Mouse (Mus musculus) layer of hippocampus, postnatal 14 days (tissue): ENCODE measurements around the gene Gdap1l1. TPM values are rescaled to one million over a fixed set of nuclear protein-coding genes. Genes with fewer than 3 reads are reported as not detected.
A peak's percentile ranks its signal among the peaks of the same experiment; 100 is the strongest.
"Not testable (repeated sequence)": the region's sequence is repeated elsewhere in the genome, so short reads cannot be mapped to it uniquely, and the experiment has no call there.

Source experiments
- DNase-seq, 2 experiments: peaks; one replicate each; pipeline ENCODE4 v3.0.0; 2021 to 2022; ENCODE audit warnings: low spot score in 2 of 2, mixed read lengths in 1 of 2
- long read RNA-seq, 2 experiments: library from polyadenylated mRNA; stranded (forward); transcript quantifications; one replicate each; pipeline ENCODE4 v2.0.0; 2021
- total RNA-seq, 2 experiments: library from RNA; stranded (reverse); gene quantifications; 2 replicates each; pipeline ENCODE4 v1.2.3; 2021

The Gdap1l1 gene
- total RNA-seq = 10 to 100 TPM; 76.6 to 80.3 TPM
- long read RNA-seq, experiment 1, transcript Gdap1l1-202 (7 exons, 2,475 nt) = minor isoform, 30 of 100 reads
- long read RNA-seq, experiment 1, transcript Gdap1l1-201 (6 exons, 2,220 nt) = major isoform, 34 of 100 reads
- long read RNA-seq, experiment 1, partial matches to known transcripts = 29 of 100 reads
- long read RNA-seq, experiment 1, other reads (novel, unspliced or antisense) = 7 of 100 reads
- long read RNA-seq, experiment 2, transcript Gdap1l1-201 (6 exons, 2,220 nt) = major isoform, 53 of 142 reads
- long read RNA-seq, experiment 2, transcript Gdap1l1-202 (7 exons, 2,475 nt) = minor isoform, 38 of 142 reads
- long read RNA-seq, experiment 2, partial matches to known transcripts = 42 of 142 reads
- long read RNA-seq, experiment 2, other reads (novel, unspliced or antisense) = 9 of 142 reads

GRCm38 (mm10) chr2:163438246-163438618, at the start of gene Gdap1l1:
Gene Gdap1l1 (plus strand): TSS chr2:163438476.
- DNase-seq = peak; percentile 70 to 73

DNA sequence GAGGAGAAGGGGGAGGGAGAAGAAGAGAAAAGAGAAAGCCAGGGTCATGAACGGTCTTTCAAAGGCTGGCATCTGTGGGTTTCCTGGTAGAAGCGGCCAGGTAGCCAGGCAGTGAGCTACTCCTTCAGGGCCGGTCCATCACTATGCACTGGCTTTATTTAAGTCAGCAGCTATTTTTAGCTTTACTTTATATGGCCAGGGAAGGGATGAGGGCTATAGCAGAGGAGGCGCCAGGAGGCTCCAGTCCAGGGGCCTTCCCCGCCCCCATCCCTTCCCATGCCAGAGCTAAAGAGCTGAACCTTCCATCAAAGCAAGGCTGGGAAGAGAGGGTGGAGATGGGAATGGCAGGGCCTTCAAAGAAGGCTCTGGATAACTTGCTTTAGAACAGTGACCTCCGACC, 45.8 kb upstream of the Gdap1l1 start:
- no peak for DNase-seq

DNA sequence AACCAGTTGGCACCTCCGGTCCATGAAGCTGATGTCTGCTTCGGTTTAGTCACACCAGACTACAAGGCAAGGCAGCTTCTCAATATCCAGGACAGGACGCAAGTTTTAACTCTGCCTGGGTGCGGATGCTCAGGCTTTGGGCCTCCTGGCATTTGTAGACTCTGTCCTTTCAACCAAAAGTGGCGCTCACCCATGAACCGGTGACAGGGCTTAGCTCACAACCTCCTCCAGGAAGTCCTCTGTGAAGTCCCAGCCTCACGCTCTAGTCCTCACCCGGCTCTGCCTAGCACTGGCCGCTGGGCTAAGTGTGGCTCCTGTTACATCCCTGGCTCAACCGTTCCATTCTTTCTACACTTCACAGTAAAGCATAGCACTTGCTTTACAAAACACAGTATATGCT, 45.0 kb upstream of the Gdap1l1 start:
- DNase-seq = no peak

GRCm38 (mm10) chr2:163393976-163394375, 44.3 kb upstream of the Gdap1l1 start:
- no peak for DNase-seq

- DNase-seq = no peak
These were observed 43.3 kb upstream of the Gdap1l1 start for GRCm38 (mm10) chr2:163394977-163395376.

- DNase-seq = no peak
These were observed 41.2 kb upstream of the Gdap1l1 start for GRCm38 (mm10) chr2:163397071-163397470.

GRCm38 (mm10) chr2:163397905-163398304, 40.4 kb upstream of the Gdap1l1 start, which contains the start of gene Jph2:
Gene Jph2 (minus strand): TSS chr2:163397993.
- no peak for DNase-seq

DNA sequence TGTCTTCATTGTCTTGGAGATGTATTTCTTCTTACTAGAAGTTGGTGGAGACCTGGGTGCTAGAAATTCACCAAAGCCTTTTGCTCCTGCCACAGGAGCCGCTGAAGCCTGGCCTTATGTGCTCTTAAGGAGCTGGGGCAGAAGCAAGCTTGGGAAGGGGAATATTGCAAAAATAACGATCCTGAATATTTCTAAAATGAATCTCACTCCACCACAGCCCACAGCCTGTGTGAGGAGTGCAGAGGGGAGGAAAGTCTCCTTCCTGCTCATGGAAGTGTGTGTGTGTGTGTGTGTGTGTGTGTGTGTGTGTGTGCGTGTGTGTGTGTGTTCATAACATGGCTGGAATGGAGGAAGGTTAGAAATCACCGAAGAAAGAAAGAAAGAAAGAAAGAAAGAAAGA, 39.5 kb upstream of the Gdap1l1 start:
- no peak for DNase-seq

- DNase-seq = no peak
These were observed 39.1 kb upstream of the Gdap1l1 start for GRCm38 (mm10) chr2:163399222-163399621.

GRCm38 (mm10) chr2:163401221-163401620, 37.1 kb upstream of the Gdap1l1 start:
- DNase-seq = peak; percentile 87 to 90

DNA sequence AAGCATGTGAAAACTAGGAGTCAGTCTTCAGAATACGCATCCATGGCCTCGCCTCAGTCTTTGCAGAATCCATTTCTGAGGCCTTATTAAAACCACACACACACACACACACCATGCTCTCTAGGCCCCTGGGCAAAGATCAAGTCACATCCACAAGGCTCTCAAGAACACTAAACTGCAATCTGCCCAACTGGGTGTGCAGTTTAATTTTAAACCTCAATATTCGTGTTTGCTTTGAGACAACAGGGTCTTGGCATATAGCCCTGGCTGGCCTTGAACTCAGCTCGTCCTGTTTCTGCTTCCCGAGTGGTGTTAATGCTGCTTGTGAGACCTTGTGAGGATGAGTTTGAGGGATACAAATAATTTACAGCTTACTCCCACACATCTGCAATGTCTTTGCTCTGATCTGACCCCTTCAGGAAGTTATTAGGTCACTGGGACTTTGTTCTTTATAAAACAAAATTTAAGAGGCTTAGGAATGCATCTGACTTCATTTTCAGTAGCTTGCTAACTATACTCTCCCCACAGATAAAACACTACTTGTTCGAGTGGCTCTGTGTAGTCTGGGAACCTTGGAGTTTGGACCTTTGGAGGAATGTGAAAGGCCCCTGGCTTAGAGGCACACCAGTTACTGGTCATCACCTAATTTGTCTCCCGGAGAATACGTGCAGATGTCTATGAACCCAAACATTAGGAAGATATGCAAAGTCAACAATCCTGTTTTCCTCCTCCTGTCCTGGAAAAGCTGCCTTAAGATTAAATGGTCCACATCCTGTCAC, 34.0 kb upstream of the Gdap1l1 start:
- no peak for DNase-seq

DNA sequence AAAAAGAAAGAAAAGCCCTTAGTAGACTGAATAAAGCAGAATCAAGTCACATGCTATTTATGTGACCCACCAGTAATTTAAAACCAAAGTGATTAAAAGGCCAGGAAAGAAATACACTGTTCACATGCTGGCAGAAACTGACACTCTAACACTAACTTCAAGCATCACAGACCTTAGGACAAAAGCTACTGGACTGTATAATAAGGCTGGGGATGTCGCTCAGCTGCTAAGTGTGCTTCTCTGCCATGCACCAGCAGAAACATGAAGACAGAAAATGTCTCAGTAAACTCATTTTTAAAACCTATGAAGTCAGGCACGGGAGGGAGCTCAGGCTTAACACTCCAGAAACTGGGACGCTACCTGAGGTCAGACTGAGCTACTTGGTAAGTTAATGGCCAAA, 28.1 kb upstream of the Gdap1l1 start:
- DNase-seq = no peak

DNA sequence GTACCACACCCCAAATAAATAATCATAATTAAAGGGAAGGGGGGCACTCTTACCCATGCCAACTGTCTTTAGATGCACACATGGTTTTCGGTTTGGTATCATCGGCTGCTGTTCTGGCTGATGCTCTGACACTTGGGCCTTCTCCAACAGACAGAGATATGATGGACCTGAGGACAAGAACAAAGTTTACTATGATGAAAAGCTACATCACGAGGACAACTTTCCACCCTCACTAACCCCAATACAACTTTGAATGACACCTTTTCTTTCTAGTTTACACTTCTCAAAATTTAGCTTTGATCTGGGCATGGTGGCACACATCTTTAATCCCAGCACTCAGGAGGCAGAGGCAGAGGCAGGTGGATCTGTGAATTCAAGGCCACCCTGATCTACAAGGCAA, 26.9 kb upstream of the Gdap1l1 start:
- DNase-seq = not testable (repeated sequence)

- no peak for DNase-seq
These were observed 26.4 kb upstream of the Gdap1l1 start for GRCm38 (mm10) chr2:163411840-163412239.

DNA sequence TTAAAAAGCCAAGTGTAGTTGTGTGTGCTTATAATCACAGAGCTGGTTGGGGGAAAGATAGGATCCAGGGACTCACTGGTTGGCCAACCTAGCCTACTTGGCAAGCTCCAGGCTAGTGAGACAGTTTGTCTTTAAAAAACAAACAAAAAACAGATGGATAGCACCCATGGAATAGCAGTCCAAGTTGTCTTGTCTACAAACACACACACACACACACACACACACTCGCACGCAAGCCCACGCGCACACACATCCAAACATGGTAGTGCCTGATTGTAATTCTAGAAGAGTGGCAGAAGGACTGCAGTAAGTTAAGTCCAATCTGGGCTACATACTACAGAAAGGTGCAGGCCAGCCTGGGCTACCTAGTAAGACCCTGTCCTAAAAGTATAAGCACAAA, 25.9 kb upstream of the Gdap1l1 start:
- peak; percentile 22 to 58 for DNase-seq

DNA sequence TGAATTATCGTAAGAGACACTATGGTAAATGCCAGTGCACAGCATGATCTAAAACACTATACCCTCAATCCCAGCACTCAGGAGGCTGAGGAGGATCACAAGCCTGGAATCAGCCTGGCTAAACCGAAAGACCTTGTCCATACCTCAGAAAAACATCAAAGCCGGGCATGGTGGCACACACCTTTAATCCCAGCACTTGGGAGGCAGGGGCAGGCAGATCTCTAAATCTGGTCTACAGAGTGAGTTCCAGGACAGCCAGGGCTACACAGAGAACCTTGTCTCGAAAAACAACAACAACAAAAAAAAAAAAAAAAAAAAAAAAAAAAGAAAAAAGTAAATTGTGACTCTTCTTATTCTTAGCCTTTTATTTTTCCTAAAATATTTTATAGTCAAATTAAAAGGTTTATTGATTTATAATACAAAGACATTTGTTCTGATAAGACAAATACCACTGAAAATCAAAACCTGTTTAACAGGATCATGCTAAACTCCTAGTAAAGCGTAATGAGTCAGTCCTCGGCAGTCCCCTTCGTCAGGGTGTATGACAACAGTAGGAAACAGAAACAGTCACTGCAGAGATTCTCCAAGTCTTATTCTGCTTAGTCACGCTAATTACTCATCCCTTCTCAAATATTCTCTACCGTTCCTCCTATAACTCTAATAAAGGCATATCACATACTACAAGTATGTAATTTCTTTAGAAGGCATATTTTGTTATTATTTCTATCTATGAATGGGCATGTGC, 25.3 kb upstream of the Gdap1l1 start:
- DNase-seq = no peak

GRCm38 (mm10) chr2:163417026-163417425, 21.2 kb upstream of the Gdap1l1 start:
- no peak for DNase-seq

GRCm38 (mm10) chr2:163417830-163418229, 20.4 kb upstream of the Gdap1l1 start:
- no peak for DNase-seq

DNA sequence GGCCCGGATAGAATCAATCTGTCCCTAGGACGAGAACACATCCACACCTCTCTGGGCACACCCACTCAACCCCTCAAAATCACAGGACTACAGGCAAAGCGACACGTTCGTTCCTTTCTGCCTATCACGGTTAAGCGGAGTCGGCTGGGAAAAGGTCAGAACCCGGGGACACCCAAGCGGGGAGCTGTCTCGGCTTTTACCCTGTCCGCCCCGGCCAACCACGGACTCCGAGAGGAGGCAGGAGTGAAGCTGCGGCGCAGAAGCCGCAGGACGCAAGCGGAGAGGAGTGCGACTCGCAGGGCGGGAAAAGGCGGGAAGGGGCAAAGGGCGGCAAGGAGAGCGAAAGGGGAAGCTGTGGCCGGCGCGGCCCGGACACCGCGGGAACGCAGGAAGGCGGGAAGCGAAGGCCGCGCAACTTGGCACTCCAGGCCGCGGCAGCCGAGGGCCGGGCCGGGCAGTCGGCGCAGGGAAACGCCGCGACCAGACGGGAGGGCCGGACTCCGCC, 19.4 kb upstream of the Gdap1l1 start:
- DNase-seq = peak in 1 of 2 experiments; percentile 21

DNA sequence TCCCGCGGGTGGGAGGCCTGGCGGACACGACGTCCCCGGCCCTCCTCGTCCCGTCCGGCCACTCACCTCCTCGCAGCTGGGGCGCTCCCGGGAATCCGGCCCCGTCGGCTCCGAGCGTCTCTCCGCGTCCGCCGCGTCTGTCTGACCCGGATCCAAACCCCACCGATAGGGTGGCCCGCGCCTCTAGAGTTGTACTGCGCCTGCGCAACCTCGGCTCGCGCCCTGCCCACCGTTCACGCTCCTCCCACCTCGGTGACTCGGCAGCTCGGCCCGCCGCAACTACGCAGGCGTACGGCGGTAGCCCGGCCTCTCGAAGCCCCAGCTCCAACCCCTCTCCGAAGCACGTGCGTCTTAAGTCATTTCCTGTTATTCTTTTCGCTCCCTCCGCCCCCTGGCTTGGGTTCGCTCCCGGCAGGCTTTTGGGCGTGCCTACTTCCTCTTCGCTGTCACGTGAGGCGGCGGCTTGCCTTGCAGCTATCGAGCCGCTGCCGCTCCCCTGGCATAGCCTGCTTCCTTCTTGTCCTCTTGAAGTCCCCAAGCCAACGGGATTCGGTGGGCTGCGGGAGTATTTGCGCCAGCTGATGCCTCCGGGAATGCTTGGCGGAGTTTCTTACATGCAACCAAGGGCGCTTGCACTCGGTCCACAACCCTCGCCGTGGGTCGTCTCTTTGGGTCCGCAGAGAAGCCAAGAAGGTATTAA, 18.8 kb upstream of the Gdap1l1 start:
- DNase-seq = peak; percentile 99 to 100
